Mouse (Mus musculus) hindbrain, embryonic 13.5 days (tissue): ENCODE data around the gene Lsm2. TPM values are rescaled to one million over a fixed set of nuclear protein-coding genes. Genes with fewer than 3 reads are reported as not detected.
A peak's percentile ranks its signal among the peaks of the same experiment; 100 is the strongest.
"Not testable (repeated sequence)": the region's sequence is repeated elsewhere in the genome, so short reads cannot be mapped to it uniquely, and the experiment has no call there.

ENCODE experiments used
- ATAC-seq: fragments of 200-750 bp; cut with Nextera tagmentation; 2 replicates; pipeline ENCODE4 v1.8.0; 2017; ENCODE audit warnings: moderate TSS enrichment; ENCODE audit not compliant: low FRiP score
- H3K27ac ChIP-seq: fragments of 300-500 bp; sonication (generic); 2 replicates; pipeline ENCODE4 v1.5.1; 2015; ENCODE audit warnings: inconsistent platforms, mild to moderate bottlenecking, moderate library complexity
- H3K27me3 ChIP-seq: fragments of 300-500 bp; sonication (generic); 2 replicates; pipeline ENCODE4 v1.6.1; 2015; ENCODE audit warnings: mild to moderate bottlenecking, inconsistent platforms
- H3K36me3 ChIP-seq: fragments of 300-500 bp; sonication (generic); 2 replicates; pipeline ENCODE4 v1.6.1; 2015; ENCODE audit warnings: mild to moderate bottlenecking, inconsistent platforms
- H3K4me1 ChIP-seq: fragments of 300-500 bp; sonication (generic); replicated peaks from 2 replicates; pipeline ENCODE4 v1.6.1; 2015; ENCODE audit warnings: inconsistent platforms
- H3K4me2 ChIP-seq: fragments of 300-500 bp; sonication (generic); 2 replicates; pipeline ENCODE4 v1.6.1; 2015; ENCODE audit warnings: inconsistent platforms, mild to moderate bottlenecking, moderate library complexity
- H3K4me3 ChIP-seq: fragments of 300-500 bp; sonication (generic); 2 replicates; pipeline ENCODE4 v1.5.1; 2015; ENCODE audit warnings: mild to moderate bottlenecking, inconsistent platforms
- H3K9ac ChIP-seq: fragments of 300-500 bp; sonication (generic); 2 replicates; pipeline ENCODE4 v1.6.1; 2015; ENCODE audit warnings: mild to moderate bottlenecking, inconsistent platforms
- H3K9me3 ChIP-seq: fragments of 300-500 bp; sonication (generic); 2 replicates; pipeline ENCODE4 v1.6.1; 2016; ENCODE audit warnings: inconsistent platforms
- WGBS: fragments of 180-500 bp; shearing (Covaris S2); methylation state at CpG from one replicate; pipeline ENCODE4 v1.1.7; 2015; 5-methylcytosine and 5-hydroxymethylcytosine counted together
- polyA plus RNA-seq: library from polyadenylated mRNA; unstranded; fragments of >200 nt; fragmentation: Nextera tagmentation; extraction: Ambion mirVana; gene quantifications from 2 replicates; pipeline ENCODE4 v1.2.1, GENCODE M21; 2015

Lsm2 gene
- polyA plus RNA-seq, 1 experiment from 2014 or later: 112 TPM

- ATAC-seq: 0 out of 2 replicates have a peak, but pooled peaks have one; percentile 52
- H3K4me3 ChIP-seq: peak overlapping the region; percentile 10; the same call in 1 of the 2 replicates
Observed at GRCm38 (mm10) chr17:35029691-35030532, 48.2 kb downstream of the Lsm2 start.

GRCm38 (mm10) chr17:35031272-35031671 lies 49.6 kb downstream of the Lsm2 start:
- Histone ChIP-seq H3K4me1 (peaks cover 23% of the 10 kb centered on the region), H3K9me3 (no peaks in the 10 kb centered on the region), H3K4me3 (no peak overlapping the region), H3K9ac (no peak overlapping the region), H3K36me3 (no peaks in the 10 kb centered on the region), H3K27me3 (0 out of 2 replicates have a peak, but pooled peaks cover 3% of the 10 kb centered on the region), H3K4me2 (no peak overlapping the region), H3K27ac (no peak overlapping the region)
- WGBS: 94% methylated on average over 11 of the region's 11 CpGs
- ATAC-seq: no peak

More at GRCm38 (mm10) chr17:35029691-35030532, 48.2 kb downstream of the Lsm2 start:
- WGBS: 25% methylated on average over 19 of the region's 19 CpGs
- Histone ChIP-seq H3K27ac (no peak overlapping the region), H3K4me1 (peaks cover 27% of the 10 kb centered on the region), H3K27me3 (0 out of 2 replicates have a peak, but pooled peaks cover 3% of the 10 kb centered on the region), H3K9ac (peak overlapping the region; percentile 63), H3K36me3 (no peaks in the 10 kb centered on the region), H3K9me3 (no peaks in the 10 kb centered on the region), H3K4me2 (peak overlapping the region; percentile 47)

GRCm38 (mm10) chr17:35031880-35032279 lies 50.2 kb downstream of the Lsm2 start:
- Histone ChIP-seq H3K27me3 (0 out of 2 replicates have a peak, but pooled peaks cover 3% of the 10 kb centered on the region), H3K4me3 (no peak overlapping the region), H3K4me1 (peaks cover 20% of the 10 kb centered on the region), H3K9ac (no peak overlapping the region), H3K27ac (no peak overlapping the region), H3K36me3 (no peaks in the 10 kb centered on the region), H3K4me2 (no peak overlapping the region), H3K9me3 (no peaks in the 10 kb centered on the region)
- no peak for ATAC-seq
- WGBS: 93% methylated on average over 7 of the region's 7 CpGs

- WGBS: 72% methylated on average over 8 of the region's 8 CpGs
Observed at GRCm38 (mm10) chr17:35032323-35032870, 50.7 kb downstream of the Lsm2 start.

GRCm38 (mm10) chr17:35033703-35034102 lies 52.0 kb downstream of the Lsm2 start:
- H3K4me1 ChIP-seq: peaks cover 11% of the 10 kb centered on the region
- not testable (repeated sequence) for H3K4me3 ChIP-seq, H3K36me3 ChIP-seq, ATAC-seq, H3K27ac ChIP-seq, H3K9me3 ChIP-seq, H3K4me2 ChIP-seq, H3K27me3 ChIP-seq, H3K9ac ChIP-seq
- WGBS: 69% methylated on average over 1 of the region's 1 CpGs

More at GRCm38 (mm10) chr17:35032323-35032870, 50.7 kb downstream of the Lsm2 start:
- no peaks in the 10 kb centered on the region for H3K36me3 ChIP-seq
- no peak overlapping the region for H3K4me2 ChIP-seq
- H3K9ac ChIP-seq: no peak overlapping the region
- peaks cover 16% of the 10 kb centered on the region for H3K4me1 ChIP-seq
- 0 out of 2 replicates have a peak, but pooled peaks cover 3% of the 10 kb centered on the region for H3K27me3 ChIP-seq
- H3K9me3 ChIP-seq: no peaks in the 10 kb centered on the region
- H3K27ac ChIP-seq: no peak overlapping the region
- ATAC-seq: no peak
- no peak overlapping the region for H3K4me3 ChIP-seq

- Histone ChIP-seq H3K9me3 (no peaks in the 10 kb centered on the region), H3K4me2 (no peak overlapping the region), H3K36me3 (no peaks in the 10 kb centered on the region), H3K4me1 (peaks cover 5% of the 10 kb centered on the region), H3K27ac (no peak overlapping the region), H3K27me3 (0 out of 2 replicates have a peak, but pooled peaks cover 3% of the 10 kb centered on the region), H3K9ac (no peak overlapping the region), H3K4me3 (no peak overlapping the region)
- no peak for ATAC-seq
- 82% methylated on average over 6 of the region's 6 CpGs for WGBS
Observed at GRCm38 (mm10) chr17:35034896-35035295, 53.2 kb downstream of the Lsm2 start.

Other genes with a start within 250 kb of the Lsm2 start
- 0.09 TPM in 1 of 2 replicates, not detected in the other for gene C4b, start 238.0 kb upstream of the Lsm2 start, polyA plus RNA-seq
- gene Cyp21a1, start 177.3 kb upstream of the Lsm2 start, polyA plus RNA-seq: not detected in 2 replicates
- gene Stk19, start 144.9 kb upstream of the Lsm2 start, polyA plus RNA-seq: 36.5 and 40.5 TPM in 2 replicates
- 68.9 and 69.6 TPM in 2 replicates for gene Dxo, start 144.8 kb upstream of the Lsm2 start, polyA plus RNA-seq
- 54.1 and 60.4 TPM in 2 replicates for gene Skiv2l, start 131.7 kb upstream of the Lsm2 start, polyA plus RNA-seq
- 82.7 and 88.9 TPM in 2 replicates for gene Nelfe, start 131.5 kb upstream of the Lsm2 start, polyA plus RNA-seq
- 1.9 TPM in 2 replicates for gene Cfb, start 119.3 kb upstream of the Lsm2 start, polyA plus RNA-seq
- gene Zbtb12, start 102.4 kb upstream of the Lsm2 start, polyA plus RNA-seq: 13.5 and 13.9 TPM in 2 replicates
- 0.10 TPM in 1 of 2 replicates, not detected in the other for gene Gm20547, start 99.8 kb upstream of the Lsm2 start, polyA plus RNA-seq
- 1.4 and 2.3 TPM in 2 replicates for gene C2, start 83.6 kb upstream of the Lsm2 start, polyA plus RNA-seq
- gene Ehmt2, start 83.4 kb upstream of the Lsm2 start, polyA plus RNA-seq: 90.1 and 98.0 TPM in 2 replicates
- gene Slc44a4, start 67.4 kb upstream of the Lsm2 start, polyA plus RNA-seq: 0.17 TPM in 1 of 2 replicates, not detected in the other
- 30.6 and 31.5 TPM in 2 replicates for gene Neu1, start 50.6 kb upstream of the Lsm2 start, polyA plus RNA-seq
- gene Hspa1b, start 22.6 kb upstream of the Lsm2 start, polyA plus RNA-seq: 0.26 and 0.32 TPM in 2 replicates
- gene Gm20481, start 11.9 kb upstream of the Lsm2 start, polyA plus RNA-seq: not detected in 2 replicates
- 4.0 and 4.6 TPM in 2 replicates for gene Hspa1a, start 9.7 kb upstream of the Lsm2 start, polyA plus RNA-seq
- gene Hspa1l, start 9.2 kb upstream of the Lsm2 start, polyA plus RNA-seq: 0.85 and 1.1 TPM in 2 replicates
- gene Vars, start 19.1 kb downstream of the Lsm2 start, polyA plus RNA-seq: 57.3 TPM in 2 replicates
- gene Vwa7, start 34.7 kb downstream of the Lsm2 start, polyA plus RNA-seq: 0.16 and 0.18 TPM in 2 replicates
- 2.5 and 2.9 TPM in 2 replicates for gene Sapcd1, start 46.2 kb downstream of the Lsm2 start, polyA plus RNA-seq
- 2.7 and 3.5 TPM in 2 replicates for gene Msh5, start 64.9 kb downstream of the Lsm2 start, polyA plus RNA-seq
- 100 and 102 TPM in 2 replicates for gene Clic1, start 68.1 kb downstream of the Lsm2 start, polyA plus RNA-seq
- gene Ddah2, start 77.2 kb downstream of the Lsm2 start, polyA plus RNA-seq: 420 and 426 TPM in 2 replicates
- gene Ly6g6c, start 83.5 kb downstream of the Lsm2 start, polyA plus RNA-seq: not detected in 2 replicates
- gene Mpig6b, start 84.3 kb downstream of the Lsm2 start, polyA plus RNA-seq: 0.25 and 0.31 TPM in 2 replicates
- 0.45 TPM in 1 of 2 replicates, not detected in the other for gene Ly6g6e, start 95.0 kb downstream of the Lsm2 start, polyA plus RNA-seq
- 0.61 and 1.1 TPM in 2 replicates for gene Ly6g6d, start 96.2 kb downstream of the Lsm2 start, polyA plus RNA-seq
- gene Ly6g6f, start 103.7 kb downstream of the Lsm2 start, polyA plus RNA-seq: 0.19 and 0.28 TPM in 2 replicates
- gene Abhd16a, start 107.4 kb downstream of the Lsm2 start, polyA plus RNA-seq: 86.9 and 93.8 TPM in 2 replicates
- gene Ly6g5c, start 126.4 kb downstream of the Lsm2 start, polyA plus RNA-seq: 0.36 TPM in 1 of 2 replicates, not detected in the other
- gene Ly6g5b, start 133.6 kb downstream of the Lsm2 start, polyA plus RNA-seq: 1.1 and 1.9 TPM in 2 replicates
- 21.6 and 24.4 TPM in 2 replicates for gene Gpank1, start 139.6 kb downstream of the Lsm2 start, polyA plus RNA-seq
- 317 and 322 TPM in 2 replicates for gene Csnk2b, start 140.2 kb downstream of the Lsm2 start, polyA plus RNA-seq
- gene D17H6S53E, start 144.5 kb downstream of the Lsm2 start, polyA plus RNA-seq: 10.2 and 11.2 TPM in 2 replicates
- 0.34 and 0.84 TPM in 2 replicates for gene Apom, start 150.2 kb downstream of the Lsm2 start, polyA plus RNA-seq
- 76.5 and 81.9 TPM in 2 replicates for gene Bag6, start 153.3 kb downstream of the Lsm2 start, polyA plus RNA-seq
- gene Prrc2a, start 183.0 kb downstream of the Lsm2 start, polyA plus RNA-seq: 181 and 196 TPM in 2 replicates
- 8.7 and 11.6 TPM in 2 replicates for gene Aif1, start 194.2 kb downstream of the Lsm2 start, polyA plus RNA-seq
- gene Lst1, start 206.6 kb downstream of the Lsm2 start, polyA plus RNA-seq: 6.8 and 8.9 TPM in 2 replicates
- gene Ltb, start 212.6 kb downstream of the Lsm2 start, polyA plus RNA-seq: 0.44 and 0.52 TPM in 2 replicates
- not detected in 2 replicates for gene Tnf, start 220.1 kb downstream of the Lsm2 start, polyA plus RNA-seq
- 0.23 and 0.27 TPM in 2 replicates for gene Lta, start 223.5 kb downstream of the Lsm2 start, polyA plus RNA-seq
- 0.57 and 0.83 TPM in 2 replicates for gene Gm16181, start 239.0 kb downstream of the Lsm2 start, polyA plus RNA-seq